Mouse (Mus musculus) embryo, embryonic 11.5 days (tissue): Measurements from ENCODE around the gene Nacad.
A peak's percentile ranks its signal among the peaks of the same experiment; 100 is the strongest.
"Not testable (repeated sequence)": the region's sequence is repeated elsewhere in the genome, so short reads cannot be mapped to it uniquely, and the experiment has no call there.

Source experiments
- DNase-seq: peaks from one replicate; pipeline ENCODE4 v3.0.0-alpha.2; 2012; ENCODE audit warnings: low read depth, low spot score

Nacad gene

GRCm38 (mm10) chr11:6605491-6606399 lies at the start of gene Nacad:
Nacad (minus strand) TSS chr11:6606053.
- peak; percentile 20 for DNase-seq

- peak; percentile 81 for DNase-seq
Observed at GRCm38 (mm10) chr11:6654903-6655302, 49.0 kb upstream of the Nacad start.

GRCm38 (mm10) chr11:6652978-6653377 lies 47.1 kb upstream of the Nacad start:
- DNase-seq: not testable (repeated sequence)

GRCm38 (mm10) chr11:6650519-6650918 lies 44.7 kb upstream of the Nacad start:
- DNase-seq: no peak

GRCm38 (mm10) chr11:6647831-6648724 lies 42.2 kb upstream of the Nacad start:
- DNase-seq: no peak

GRCm38 (mm10) chr11:6644566-6644965 lies 38.7 kb upstream of the Nacad start:
- DNase-seq: no peak

GRCm38 (mm10) chr11:6639072-6639471 lies 33.2 kb upstream of the Nacad start:
- DNase-seq: no peak

GRCm38 (mm10) chr11:6638537-6638936 lies 32.7 kb upstream of the Nacad start, which contains the start of gene Wap:
Wap (minus strand) TSS chr11:6638637.
- DNase-seq: no peak

- no peak for DNase-seq
Observed at GRCm38 (mm10) chr11:6636150-6636549, 30.3 kb upstream of the Nacad start.

GRCm38 (mm10) chr11:6629655-6630054 lies 23.8 kb upstream of the Nacad start:
- DNase-seq: no peak

- no peak for DNase-seq
Observed at GRCm38 (mm10) chr11:6628568-6628967, 22.7 kb upstream of the Nacad start.

GRCm38 (mm10) chr11:6627731-6628130 lies 21.9 kb upstream of the Nacad start:
- DNase-seq: no peak

- DNase-seq: no peak
Observed at GRCm38 (mm10) chr11:6626388-6626772, 20.5 kb upstream of the Nacad start.

- DNase-seq: peak; percentile 97
Observed at GRCm38 (mm10) chr11:6625478-6626387, 19.9 kb upstream of the Nacad start, which contains the start of gene Tbrg4. Tbrg4 (minus strand) TSS chr11:6626067.

- DNase-seq: no peak
Observed at GRCm38 (mm10) chr11:6624619-6625382, 18.9 kb upstream of the Nacad start.

GRCm38 (mm10) chr11:6623704-6624103 lies 17.9 kb upstream of the Nacad start:
- no peak for DNase-seq

- DNase-seq: no peak
Observed at GRCm38 (mm10) chr11:6615250-6616205, 9.7 kb upstream of the Nacad start.

GRCm38 (mm10) chr11:6605021-6605481 lies 802 bp downstream of the Nacad start:
- no peak for DNase-seq

GRCm38 (mm10) chr11:6604604-6604936 lies 1.3 kb downstream of the Nacad start:
- no peak for DNase-seq
